Mouse (Mus musculus) ovary, postnatal 14 days (tissue): ENCODE measurements around the gene Chrna1.

Experiments used
- DNase-seq: peaks from one replicate; pipeline ENCODE4 v3.0.0; 2022; ENCODE audit warnings: low spot score

Chrna1 gene

GRCm38 (mm10) chr2:73580166-73580565 lies at the start of gene Chrna1:
TSS of gene Chrna1 (minus strand) at chr2:73580338.
- DNase-seq = no peak

- DNase-seq = no peak
These were observed 38.4 kb upstream of the Chrna1 start for GRCm38 (mm10) chr2:73618486-73619052.

DNA sequence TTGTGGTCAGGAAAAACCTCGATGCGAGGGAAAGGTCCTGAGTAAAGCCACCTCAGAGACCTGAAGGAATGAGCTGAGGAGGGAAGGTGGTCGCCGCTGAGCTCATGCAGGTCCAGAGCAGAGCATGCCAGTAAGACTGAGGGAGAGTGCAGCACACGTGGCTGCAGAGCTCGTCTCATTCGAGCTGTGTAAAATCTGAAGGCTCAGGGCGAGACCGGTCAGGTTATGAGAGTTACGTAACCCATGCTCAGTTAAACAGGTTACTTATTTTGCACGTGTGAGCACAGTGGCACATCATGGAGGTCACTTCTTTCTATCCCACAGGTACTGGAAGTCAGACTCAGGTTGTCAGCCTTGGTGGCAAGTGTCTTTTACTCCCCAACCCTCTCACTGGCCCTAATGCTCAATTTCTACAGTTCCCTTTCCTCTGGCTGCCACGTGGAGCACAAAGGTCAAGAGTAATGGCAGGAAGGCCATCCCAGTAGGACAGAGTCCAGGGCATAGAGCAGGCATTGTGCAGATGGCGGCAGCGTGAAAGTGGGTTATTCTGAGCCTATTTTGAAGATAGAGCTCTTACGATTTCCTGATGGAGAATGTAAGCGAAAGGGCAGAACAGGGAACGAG lies 36.4 kb upstream of the Chrna1 start:
- DNase-seq = no peak

DNA sequence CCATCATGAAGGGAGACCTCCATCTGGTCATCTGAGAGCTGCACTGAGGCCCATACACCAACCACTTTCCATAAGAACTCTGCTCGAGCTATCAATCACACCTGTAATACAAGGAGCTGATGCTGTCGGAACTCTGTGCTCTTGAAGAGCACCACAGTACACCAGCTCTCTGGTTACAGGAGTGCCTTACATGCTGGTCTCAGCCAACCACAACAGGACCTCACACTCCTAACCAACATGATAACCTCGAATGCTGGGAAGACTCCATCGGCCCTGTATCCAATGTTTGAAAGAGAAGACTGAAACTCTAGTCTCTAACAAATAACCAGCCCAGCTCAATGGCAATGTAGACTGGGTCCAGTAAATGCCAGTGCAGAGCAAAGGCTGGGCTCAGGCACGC lies 35.3 kb upstream of the Chrna1 start:
- no peak for DNase-seq

- no peak for DNase-seq
These were observed 34.2 kb upstream of the Chrna1 start for GRCm38 (mm10) chr2:73614303-73614702.

- no peak for DNase-seq
These were observed 32.8 kb upstream of the Chrna1 start for GRCm38 (mm10) chr2:73612941-73613340.

DNA sequence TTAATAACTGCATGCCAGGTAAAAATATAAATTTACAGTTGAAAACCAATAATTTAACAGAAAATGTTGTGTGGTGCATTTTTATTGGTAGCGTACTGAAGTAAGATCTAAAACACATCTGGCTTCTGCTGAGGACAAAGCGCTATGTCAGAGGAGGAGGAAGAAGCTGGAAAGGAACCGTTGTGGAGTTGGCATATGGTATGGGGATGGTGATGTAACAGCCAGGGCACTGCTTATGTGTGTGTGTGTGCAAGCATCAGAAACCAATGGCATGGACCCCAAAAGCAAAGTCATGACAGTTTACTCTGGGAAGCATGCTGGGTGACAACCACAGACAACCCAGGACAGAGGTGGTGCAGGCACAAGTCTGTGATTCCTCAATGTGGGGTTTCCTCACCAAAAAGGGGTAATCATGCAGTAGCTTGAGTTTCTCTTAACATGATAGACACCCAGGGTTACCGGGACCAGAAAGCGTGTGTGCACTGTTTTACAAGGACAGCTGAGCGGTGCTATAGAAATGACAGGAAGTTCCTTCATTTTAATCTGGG lies 32.3 kb upstream of the Chrna1 start:
- no peak for DNase-seq

DNA sequence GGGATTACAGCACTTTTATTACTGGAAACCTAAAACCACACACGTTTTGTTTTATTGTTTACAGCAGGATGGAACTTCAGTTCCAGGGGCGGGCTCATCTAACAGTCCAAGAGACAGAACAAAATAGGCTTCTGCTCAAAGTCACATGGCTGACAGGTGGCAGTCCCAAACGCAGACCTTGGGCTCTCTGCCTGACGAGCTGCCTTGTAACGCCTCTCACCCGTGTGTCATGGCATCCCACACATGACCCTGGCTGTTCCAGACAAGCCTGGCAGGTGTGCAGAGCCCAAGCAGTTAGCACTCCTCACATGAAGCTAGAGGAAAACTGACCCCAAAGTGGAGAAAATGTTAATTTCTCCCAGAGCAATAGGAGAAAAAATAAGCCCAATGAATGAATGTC lies 31.7 kb upstream of the Chrna1 start:
- DNase-seq = no peak

DNA sequence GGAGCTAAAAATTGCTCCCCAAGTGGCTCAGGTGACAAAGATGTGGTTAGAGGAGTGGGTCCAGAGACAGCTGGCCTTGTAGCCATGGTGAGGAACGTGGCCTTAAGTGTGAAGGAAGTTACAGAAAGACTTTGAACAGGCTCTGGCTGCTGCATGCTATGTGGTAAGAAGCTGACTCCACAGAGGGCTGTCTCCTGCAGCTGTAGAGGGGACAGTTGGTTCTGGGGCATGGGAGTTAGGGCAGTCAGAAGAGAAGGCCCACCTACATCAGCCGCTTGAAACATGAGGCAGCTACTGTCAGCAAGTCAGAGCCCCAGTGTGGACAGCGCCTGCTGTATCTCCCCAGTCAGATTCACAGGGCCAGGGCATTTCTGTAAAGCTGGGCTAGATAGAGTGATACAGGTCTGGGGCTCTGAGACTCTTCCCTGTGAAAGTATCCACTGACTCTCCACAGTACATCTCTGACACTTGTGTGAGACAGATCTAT lies 29.6 kb upstream of the Chrna1 start:
- no peak for DNase-seq

GRCm38 (mm10) chr2:73609067-73609723 lies 29.1 kb upstream of the Chrna1 start:
- DNase-seq = no peak

- DNase-seq = no peak
These were observed 28.3 kb upstream of the Chrna1 start for GRCm38 (mm10) chr2:73608391-73608790.

DNA sequence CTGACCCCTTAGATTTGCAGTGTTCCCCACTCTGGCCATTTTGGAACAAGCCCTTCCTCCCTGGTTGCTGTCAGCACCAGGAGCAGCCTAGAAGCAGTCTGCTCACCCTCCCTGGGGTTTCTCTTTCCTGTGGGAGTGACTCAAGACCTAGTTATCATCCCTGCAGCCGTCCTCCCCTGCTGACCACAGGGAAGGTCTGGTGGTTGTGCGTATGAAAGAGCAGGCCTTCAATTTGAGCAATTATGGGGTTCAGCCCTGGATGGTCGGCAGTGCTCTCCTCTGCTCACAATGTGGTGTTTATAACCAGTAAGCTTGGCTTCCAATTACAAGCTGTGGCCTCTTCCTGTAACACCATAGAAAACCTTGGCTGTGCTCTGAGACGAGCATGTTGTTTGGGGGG lies 27.5 kb upstream of the Chrna1 start:
- no peak for DNase-seq

GRCm38 (mm10) chr2:73607146-73607545 lies 27.0 kb upstream of the Chrna1 start:
- DNase-seq = no peak

GRCm38 (mm10) chr2:73606616-73607015 lies 26.5 kb upstream of the Chrna1 start:
- DNase-seq = no peak

DNA sequence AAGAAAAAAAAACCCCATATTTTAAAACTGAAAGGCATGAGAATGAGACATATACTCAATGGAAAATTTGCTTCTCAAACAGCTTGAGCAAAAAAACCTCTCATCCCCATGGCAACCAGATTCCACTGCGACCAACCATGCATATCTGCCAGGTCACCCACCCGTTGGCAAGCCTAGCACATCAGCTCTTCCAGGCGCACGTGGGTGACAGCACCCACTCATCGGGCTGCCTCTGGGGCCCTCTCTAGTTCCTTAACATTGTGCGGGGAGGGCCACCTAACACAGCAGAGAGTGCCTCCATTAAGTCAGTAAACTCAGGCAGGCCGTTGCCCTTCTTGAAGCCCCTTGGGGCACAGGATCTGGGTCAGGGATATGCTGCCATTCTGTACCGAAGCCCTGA lies 24.9 kb upstream of the Chrna1 start:
- DNase-seq = no peak

- DNase-seq = no peak
These were observed 24.4 kb upstream of the Chrna1 start for GRCm38 (mm10) chr2:73604579-73604978.

GRCm38 (mm10) chr2:73600650-73601049 lies 20.5 kb upstream of the Chrna1 start:
- DNase-seq = no peak

DNA sequence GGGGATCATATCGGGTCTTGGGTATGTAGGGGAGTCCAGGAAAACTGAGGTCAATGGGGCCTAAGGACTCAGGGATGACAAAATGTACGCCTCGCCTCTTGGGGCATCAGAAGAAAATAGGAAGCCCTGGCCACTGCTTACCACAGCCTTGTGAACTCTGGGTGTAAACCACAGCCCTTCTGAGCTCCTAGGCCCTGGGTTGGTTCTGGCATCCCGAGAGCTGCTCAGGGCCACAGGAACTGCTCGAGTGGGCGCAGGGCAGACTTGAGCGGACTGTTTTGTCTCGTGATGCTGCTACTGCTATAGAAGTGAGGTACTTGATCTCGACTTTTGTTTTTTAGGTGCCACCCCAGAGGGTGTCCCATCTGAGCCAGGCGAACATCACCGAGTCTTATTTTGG lies 17.6 kb upstream of the Chrna1 start:
- DNase-seq = no peak

- no peak for DNase-seq
These were observed 16.6 kb upstream of the Chrna1 start for GRCm38 (mm10) chr2:73596786-73597185.

GRCm38 (mm10) chr2:73596326-73596725 lies 16.2 kb upstream of the Chrna1 start:
- no peak for DNase-seq

- DNase-seq = no peak
These were observed 12.9 kb upstream of the Chrna1 start for GRCm38 (mm10) chr2:73593101-73593439.

DNA sequence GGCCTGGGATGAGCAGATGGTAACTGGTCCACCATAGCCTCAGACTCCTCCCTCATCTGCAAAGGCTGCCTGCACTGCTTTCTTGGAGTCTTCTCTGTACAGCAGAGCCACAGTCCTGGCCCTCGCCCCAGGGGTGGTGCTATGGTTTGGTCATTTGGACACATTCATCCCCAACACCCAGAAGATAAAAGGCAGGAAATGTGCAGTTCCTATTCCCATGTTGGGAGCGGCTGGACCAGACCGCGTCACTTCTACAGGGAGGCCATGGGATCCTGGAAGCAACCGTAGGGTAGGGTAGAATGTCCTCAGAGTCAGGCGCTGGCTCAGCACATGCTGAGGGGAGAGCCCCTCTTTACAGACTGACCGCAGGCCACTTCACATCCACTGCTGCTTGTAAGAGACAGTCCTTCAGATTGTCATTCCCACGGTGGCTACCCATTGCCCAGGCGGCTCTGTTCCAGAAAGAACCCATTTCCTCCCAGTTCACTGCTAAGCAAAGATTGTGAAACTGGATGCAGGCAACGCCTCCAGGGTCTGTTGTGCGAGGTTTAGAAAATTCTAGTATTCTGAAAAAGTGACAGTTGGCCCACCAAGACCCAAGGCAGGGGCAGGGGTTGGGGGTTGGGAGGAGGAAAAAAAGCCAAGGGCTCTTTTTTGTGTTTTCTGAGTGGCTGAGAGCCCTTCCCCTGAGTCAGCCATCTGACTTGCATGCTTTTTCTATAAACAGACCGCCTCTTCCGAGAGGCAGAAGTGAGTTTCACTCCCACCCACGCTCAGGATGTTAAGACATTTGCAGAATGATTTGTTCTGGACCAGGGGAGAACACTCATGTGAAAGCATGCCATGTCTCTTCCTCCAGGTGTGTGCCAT lies 12.3 kb upstream of the Chrna1 start:
- no peak for DNase-seq
